Mouse (Mus musculus) forebrain, embryonic 13.5 days (tissue): ENCODE measurements around the gene Ap2s1. TPM values are rescaled to one million over a fixed set of nuclear protein-coding genes. Genes with fewer than 3 reads are reported as not detected.
"Not testable (repeated sequence)": the region's sequence is repeated elsewhere in the genome, so short reads cannot be mapped to it uniquely, and the experiment has no call there.

Source experiments
- ATAC-seq: fragments of 200-750 bp; cut with Nextera tagmentation; 2 replicates; pipeline ENCODE4 v1.8.0; 2017
- H3K27ac ChIP-seq: fragments of 300-500 bp; sonication (generic); 2 replicates; pipeline ENCODE4 v1.5.1; 2015; ENCODE audit warnings: inconsistent platforms, mild to moderate bottlenecking, moderate library complexity
- H3K27me3 ChIP-seq: fragments of 300-500 bp; sonication (generic); 2 replicates; pipeline ENCODE4 v1.6.1; 2015; ENCODE audit warnings: mild to moderate bottlenecking, inconsistent platforms
- H3K36me3 ChIP-seq: fragments of 300-500 bp; sonication (generic); 2 replicates; pipeline ENCODE4 v1.6.1; 2015; ENCODE audit warnings: mild to moderate bottlenecking, inconsistent platforms; ENCODE audit not compliant: poor library complexity, severe bottlenecking
- H3K4me1 ChIP-seq: fragments of 300-500 bp; sonication (generic); 2 replicates; pipeline ENCODE4 v1.6.1; 2015; ENCODE audit warnings: inconsistent platforms
- H3K4me2 ChIP-seq: fragments of 300-500 bp; sonication (generic); 2 replicates; pipeline ENCODE4 v1.6.1; 2015; ENCODE audit warnings: inconsistent platforms, mild to moderate bottlenecking, moderate library complexity
- H3K4me3 ChIP-seq: fragments of 300-500 bp; sonication (generic); 2 replicates; pipeline ENCODE4 v1.5.1; 2015; ENCODE audit warnings: mild to moderate bottlenecking, inconsistent platforms
- H3K9ac ChIP-seq: fragments of 300-500 bp; sonication (generic); 2 replicates; pipeline ENCODE4 v1.6.1; 2015; ENCODE audit warnings: mild to moderate bottlenecking, inconsistent platforms
- H3K9me3 ChIP-seq: fragments of 300-500 bp; sonication (generic); replicated peaks from 2 replicates; pipeline ENCODE4 v1.6.1; 2016; ENCODE audit warnings: inconsistent platforms
- WGBS: fragments of 180-500 bp; shearing (Covaris S2); methylation state at CpG from one replicate; pipeline ENCODE4 v1.1.7; 2015; 5-methylcytosine and 5-hydroxymethylcytosine counted together
- polyA plus RNA-seq: library from polyadenylated mRNA; unstranded; fragments of >200 nt; fragmentation: Nextera tagmentation; extraction: Ambion mirVana; gene quantifications from 2 replicates; pipeline ENCODE4 v1.2.1, GENCODE M21; 2015

Gene Ap2s1
- 328 and 333 TPM in 2 replicates for polyA plus RNA-seq

- no peaks in the 10 kb centered on the region for H3K9me3 ChIP-seq
- no peak within 1 kb of the TSS for H3K27ac ChIP-seq
- H3K4me1 ChIP-seq = peaks cover 19% of the 10 kb centered on the region
- no peaks in the 10 kb centered on the region for H3K27me3 ChIP-seq
- peaks cover 13% of the 10 kb centered on the region for H3K36me3 ChIP-seq
- ATAC-seq = peak; percentile 99
- peak within 1 kb of the TSS; percentile 88 for H3K9ac ChIP-seq
- H3K4me3 ChIP-seq = peak within 1 kb of the TSS; percentile 65
- H3K4me2 ChIP-seq = peak within 1 kb of the TSS; percentile 94
- under 1% methylated on average over 34 of the region's 34 CpGs for WGBS
Observed at GRCm38 (mm10) chr7:16738073-16738696, at the start of gene Ap2s1. Gene Ap2s1, plus strand, starts transcription at chr7:16738410.

DNA sequence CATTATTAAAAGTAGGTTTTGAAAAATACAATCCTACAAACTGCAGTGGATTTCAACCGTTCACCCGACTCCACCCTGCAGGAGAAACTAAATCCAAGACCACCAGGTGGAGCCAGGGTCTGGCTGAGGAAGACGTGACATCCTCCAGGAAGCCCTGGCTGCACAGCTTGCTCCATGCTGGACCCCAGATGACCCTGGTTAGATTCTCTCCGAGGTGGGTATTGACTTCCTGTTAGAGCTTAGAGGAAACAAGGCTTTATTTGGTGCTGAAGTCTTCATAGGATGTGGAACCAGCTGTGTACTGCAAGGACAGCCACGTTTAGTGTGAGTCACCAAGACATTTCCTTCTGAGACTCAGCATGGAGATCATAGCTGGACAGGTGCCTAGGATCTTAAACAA is 49.0 kb upstream of the Ap2s1 start:
- no peak for ATAC-seq
- H3K27me3 ChIP-seq = no peaks in the 10 kb centered on the region
- H3K9me3 ChIP-seq = peaks cover 9% of the 10 kb centered on the region; the same call in 1 of the 2 replicates
- H3K4me1 ChIP-seq = no peaks in the 10 kb centered on the region
- H3K4me2 ChIP-seq = no peak overlapping the region
- H3K27ac ChIP-seq = no peak overlapping the region
- 78% methylated on average over 5 of the region's 5 CpGs for WGBS
- H3K4me3 ChIP-seq = no peak overlapping the region
- no peaks in the 10 kb centered on the region for H3K36me3 ChIP-seq
- H3K9ac ChIP-seq = no peak overlapping the region

- no peak overlapping the region for H3K27ac ChIP-seq
- 37% methylated on average over 3 of the region's 3 CpGs for WGBS
Observed at GRCm38 (mm10) chr7:16695025-16695424, 43.2 kb upstream of the Ap2s1 start.

DNA sequence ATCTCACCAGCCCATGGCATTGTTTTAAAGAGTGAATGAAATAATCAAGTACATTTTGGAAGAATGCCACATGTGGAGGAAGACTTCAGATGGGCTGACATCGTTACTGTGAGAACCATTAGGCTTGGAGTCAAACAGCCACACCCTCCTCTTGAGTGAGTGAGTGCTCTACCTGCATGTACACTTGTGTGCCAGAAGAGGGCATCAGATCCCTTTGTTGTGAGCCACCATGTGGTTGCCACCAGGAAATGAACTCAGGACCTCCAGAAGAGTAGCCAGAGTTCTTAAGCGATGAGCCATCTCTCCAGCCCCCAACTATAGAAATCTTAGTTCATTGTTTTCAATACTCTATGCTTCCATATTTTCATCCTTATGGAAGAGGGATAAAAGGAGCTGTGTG is 39.2 kb upstream of the Ap2s1 start:
- ATAC-seq = no peak
- Histone ChIP-seq H3K27ac (no peak overlapping the region), H3K36me3 (no peaks in the 10 kb centered on the region), H3K27me3 (no peaks in the 10 kb centered on the region), H3K4me1 (no peaks in the 10 kb centered on the region), H3K4me2 (no peak overlapping the region), H3K4me3 (no peak overlapping the region), H3K9ac (no peak overlapping the region), H3K9me3 (no peaks in the 10 kb centered on the region)
- WGBS = 54% methylated on average over 2 of the region's 2 CpGs

More at GRCm38 (mm10) chr7:16695025-16695424, 43.2 kb upstream of the Ap2s1 start:
- Histone ChIP-seq H3K4me1 (no peaks in the 10 kb centered on the region), H3K4me2 (no peak overlapping the region), H3K4me3 (no peak overlapping the region), H3K9ac (no peak overlapping the region), H3K36me3 (no peaks in the 10 kb centered on the region), H3K27me3 (no peaks in the 10 kb centered on the region), H3K9me3 (no peaks in the 10 kb centered on the region)
- no peak for ATAC-seq

DNA sequence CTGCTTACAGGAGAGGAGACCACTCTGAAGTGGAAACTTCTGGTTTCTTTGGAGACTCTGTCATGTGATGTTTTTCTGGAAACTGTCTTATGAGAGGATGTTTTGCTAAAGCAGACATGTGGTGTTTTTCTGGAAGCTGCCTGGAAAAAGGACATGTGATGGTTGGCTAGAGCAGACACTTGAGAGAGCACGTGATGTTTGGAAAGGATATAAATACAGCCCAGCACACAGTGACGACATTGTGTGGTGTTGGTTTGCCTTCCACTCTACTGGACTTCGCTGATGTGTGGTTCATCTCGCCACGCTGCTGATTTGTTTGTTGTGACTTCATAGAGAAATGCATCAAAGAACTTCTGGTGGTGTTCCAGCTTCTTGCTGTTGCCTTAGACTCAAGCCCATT is 37.6 kb upstream of the Ap2s1 start:
- no peak overlapping the region for H3K27ac ChIP-seq
- H3K4me2 ChIP-seq = no peak overlapping the region
- WGBS = 83% methylated on average over 5 of the region's 5 CpGs
- no peaks in the 10 kb centered on the region for H3K9me3 ChIP-seq
- ATAC-seq = no peak
- H3K4me3 ChIP-seq = no peak overlapping the region
- H3K9ac ChIP-seq = no peak overlapping the region
- no peaks in the 10 kb centered on the region for H3K4me1 ChIP-seq
- H3K27me3 ChIP-seq = no peaks in the 10 kb centered on the region
- H3K36me3 ChIP-seq = no peaks in the 10 kb centered on the region

DNA sequence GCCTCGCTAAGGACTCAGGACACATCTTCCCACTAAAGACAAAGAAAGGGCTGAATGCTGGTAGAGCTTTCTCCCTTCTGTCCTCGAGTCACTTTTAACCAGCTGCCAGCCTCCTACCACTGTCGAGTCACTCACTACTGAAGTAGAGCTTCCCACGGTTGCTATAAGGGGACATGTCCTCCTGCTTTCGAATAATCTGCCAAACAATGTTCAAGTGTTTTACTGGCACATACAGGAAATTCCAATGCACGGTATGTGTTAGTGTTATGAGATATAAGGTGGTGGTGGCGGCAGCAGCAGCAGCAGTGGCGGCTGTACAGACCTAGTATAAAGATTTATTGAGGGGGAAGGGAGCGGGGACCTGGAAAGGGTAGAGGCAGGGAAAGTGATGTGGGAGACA is 31.8 kb upstream of the Ap2s1 start:
- H3K4me1 ChIP-seq = no peaks in the 10 kb centered on the region
- H3K36me3 ChIP-seq = no peaks in the 10 kb centered on the region
- H3K27me3 ChIP-seq = no peaks in the 10 kb centered on the region
- WGBS = 66% methylated on average over 9 of the region's 9 CpGs
- no peak overlapping the region for H3K4me2 ChIP-seq
- H3K9ac ChIP-seq = no peak overlapping the region
- no peak for ATAC-seq
- no peak overlapping the region for H3K27ac ChIP-seq
- H3K4me3 ChIP-seq = no peak overlapping the region
- no peaks in the 10 kb centered on the region for H3K9me3 ChIP-seq

- Histone ChIP-seq H3K36me3 (no peaks in the 10 kb centered on the region), H3K9me3 (no peaks in the 10 kb centered on the region), H3K27me3 (no peaks in the 10 kb centered on the region), H3K4me1 (no peaks in the 10 kb centered on the region), H3K9ac (no peak overlapping the region), H3K27ac (no peak overlapping the region), H3K4me3 (no peak overlapping the region), H3K4me2 (no peak overlapping the region)
- WGBS = 18% methylated on average over 9 of the region's 9 CpGs
- ATAC-seq = no peak
Observed at GRCm38 (mm10) chr7:16708244-16708643, 30.0 kb upstream of the Ap2s1 start.

DNA sequence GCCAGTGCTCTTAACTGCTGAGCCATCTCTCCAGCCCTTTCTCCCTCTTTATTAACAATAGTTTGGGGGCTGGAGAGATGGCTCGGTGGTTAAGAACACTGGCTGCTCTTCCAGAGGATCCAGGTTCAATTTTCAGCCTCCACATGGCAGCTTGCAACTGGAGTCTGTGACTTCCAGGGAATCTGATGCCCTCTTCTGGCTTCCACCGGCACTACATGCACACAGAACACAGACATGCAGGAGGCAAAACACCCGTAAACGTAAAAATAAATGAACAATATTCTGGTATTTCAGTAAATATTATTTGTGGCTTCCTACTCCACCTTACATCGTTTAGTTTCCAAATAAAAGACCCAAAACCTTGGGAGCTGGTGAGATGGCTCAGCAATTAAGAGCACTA is 27.6 kb upstream of the Ap2s1 start:
- H3K36me3 ChIP-seq = no peaks in the 10 kb centered on the region
- ATAC-seq = no peak
- WGBS = 81% methylated on average over 5 of the region's 5 CpGs

GRCm38 (mm10) chr7:16712633-16713415 is 25.4 kb upstream of the Ap2s1 start:
- H3K27me3 ChIP-seq = no peaks in the 10 kb centered on the region
- H3K9me3 ChIP-seq = no peaks in the 10 kb centered on the region
- no peak overlapping the region for H3K9ac ChIP-seq
- no peak for ATAC-seq
- H3K4me3 ChIP-seq = no peak overlapping the region
- no peaks in the 10 kb centered on the region for H3K36me3 ChIP-seq
- WGBS = 80% methylated on average over 13 of the region's 13 CpGs
- H3K27ac ChIP-seq = no peak overlapping the region
- no peak overlapping the region for H3K4me2 ChIP-seq
- no peaks in the 10 kb centered on the region for H3K4me1 ChIP-seq

More for the DNA sequence above, 27.6 kb upstream of the Ap2s1 start:
- H3K9ac ChIP-seq = no peak overlapping the region
- H3K27ac ChIP-seq = no peak overlapping the region
- H3K4me2 ChIP-seq = no peak overlapping the region
- H3K27me3 ChIP-seq = no peaks in the 10 kb centered on the region
- H3K9me3 ChIP-seq = no peaks in the 10 kb centered on the region
- no peaks in the 10 kb centered on the region for H3K4me1 ChIP-seq
- no peak overlapping the region for H3K4me3 ChIP-seq

DNA sequence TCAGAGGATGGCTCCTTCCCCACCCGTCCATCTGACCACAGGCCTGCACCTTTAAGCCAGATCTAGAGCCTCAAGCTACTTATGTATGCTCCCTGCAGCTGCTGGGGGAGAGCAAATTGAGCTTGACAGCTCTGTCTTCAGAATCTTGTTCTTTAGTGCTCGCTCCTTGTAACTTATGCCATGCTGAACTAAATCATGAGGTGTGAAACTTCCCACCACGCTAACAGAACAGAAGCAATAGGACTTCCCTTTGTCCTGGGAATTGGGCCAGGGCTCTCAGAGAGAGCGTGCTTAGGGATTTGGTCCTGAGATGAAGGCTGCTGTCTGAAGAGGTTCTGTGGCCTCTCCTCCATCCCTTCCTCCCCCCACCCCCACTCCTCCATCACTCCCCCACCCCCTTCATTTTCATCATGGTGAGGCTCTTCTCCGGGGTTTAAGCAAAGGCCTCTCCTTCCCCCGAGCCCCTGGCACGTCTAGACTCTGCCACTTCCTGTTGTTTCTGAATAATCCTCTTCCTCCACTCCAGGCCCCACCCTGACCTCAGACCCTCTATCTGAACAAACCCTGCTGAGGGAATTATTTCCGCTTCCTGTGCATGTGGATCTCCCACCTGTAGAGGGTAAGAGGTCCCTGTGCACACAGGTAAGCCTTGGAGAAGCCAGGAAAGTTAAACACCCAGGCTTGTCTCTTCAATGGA is 21.6 kb upstream of the Ap2s1 start:
- WGBS = 55% methylated on average over 8 of the region's 8 CpGs

GRCm38 (mm10) chr7:16721629-16722028 is 16.6 kb upstream of the Ap2s1 start, which contains the start of gene Ceacam9:
Gene Ceacam9, plus strand, starts transcription at chr7:16721929.
- Histone ChIP-seq H3K4me2 (no peak within 1 kb of the TSS), H3K9ac (no peak within 1 kb of the TSS), H3K27me3 (no peaks in the 10 kb centered on the region), H3K36me3 (no peaks in the 10 kb centered on the region), H3K4me3 (no peak within 1 kb of the TSS), H3K9me3 (no peaks in the 10 kb centered on the region), H3K4me1 (no peaks in the 10 kb centered on the region), H3K27ac (no peak within 1 kb of the TSS)
- 87% methylated on average over 2 of the region's 2 CpGs for WGBS
- no peak for ATAC-seq

More for the DNA sequence above, 21.6 kb upstream of the Ap2s1 start:
- not testable (repeated sequence) for H3K36me3 ChIP-seq, ATAC-seq, H3K4me3 ChIP-seq, H3K4me1 ChIP-seq, H3K4me2 ChIP-seq, H3K27me3 ChIP-seq, H3K27ac ChIP-seq, H3K9ac ChIP-seq, H3K9me3 ChIP-seq

- ATAC-seq, H3K36me3 ChIP-seq: not testable (repeated sequence)
- 69% methylated on average over 3 of the region's 3 CpGs for WGBS
Observed at GRCm38 (mm10) chr7:16722490-16722889, 15.7 kb upstream of the Ap2s1 start.

More at GRCm38 (mm10) chr7:16722490-16722889, 15.7 kb upstream of the Ap2s1 start:
- H3K27ac ChIP-seq, H3K27me3 ChIP-seq, H3K9ac ChIP-seq, H3K9me3 ChIP-seq, H3K4me3 ChIP-seq, H3K4me2 ChIP-seq, H3K4me1 ChIP-seq: not testable (repeated sequence)
